Mouse (Mus musculus) embryonic facial prominence, embryonic 10.5 days (tissue): ENCODE measurements around the gene Antxr1. TPM values are rescaled to one million over a fixed set of nuclear protein-coding genes. Genes with fewer than 3 reads are reported as not detected.

Experiments
- DNase-seq: peaks from one replicate; pipeline ENCODE4 v3.0.0-alpha.2; 2017; ENCODE audit warnings: low spot score
- H3K27ac ChIP-seq: fragments of 300-500 bp; sonication (generic); replicated peaks from 2 replicates; pipeline ENCODE4 v1.5.1; 2016; ENCODE audit warnings: mild to moderate bottlenecking
- H3K27me3 ChIP-seq: fragments of 300-500 bp; sonication (generic); replicated peaks from 2 replicates; pipeline ENCODE4 v1.6.1; 2016; ENCODE audit warnings: low read depth, mild to moderate bottlenecking; ENCODE audit not compliant: poor library complexity, severe bottlenecking
- H3K36me3 ChIP-seq: fragments of 300-500 bp; sonication (generic); replicated peaks from 2 replicates; pipeline ENCODE4 v1.6.1; 2016; ENCODE audit warnings: mild to moderate bottlenecking, moderate library complexity
- H3K4me1 ChIP-seq: fragments of 300-500 bp; sonication (generic); 2 replicates; pipeline ENCODE4 v1.6.1; 2016
- H3K4me3 ChIP-seq: fragments of 300-500 bp; sonication (generic); 2 replicates; pipeline ENCODE4 v1.5.1; 2016; ENCODE audit warnings: mild to moderate bottlenecking, moderate library complexity
- H3K9me3 ChIP-seq: fragments of 300-500 bp; sonication (generic); 2 replicates; pipeline ENCODE4 v1.6.1; 2016; ENCODE audit warnings: mild to moderate bottlenecking
- WGBS: fragments of 180-500 bp; shearing (Covaris S2); methylation state at CpG from one replicate; pipeline ENCODE4 v1.1.7; 2016; 5-methylcytosine and 5-hydroxymethylcytosine counted together
- polyA plus RNA-seq: library from polyadenylated mRNA; unstranded; fragments of >200 nt; fragmentation: Nextera tagmentation; extraction: Ambion mirVana; gene quantifications from 2 replicates; pipeline ENCODE4 v1.2.1, GENCODE M21; 2016

Gene Antxr1
- polyA plus RNA-seq, 1 experiment from 2014 or later: 6.2 TPM

GRCm38 (mm10) chr6:87227940-87228339, 107.7 kb downstream of the Antxr1 start:
- Histone ChIP-seq H3K27me3 (no peaks in the 10 kb centered on the region), H3K9me3 (no peaks in the 10 kb centered on the region), H3K4me3 (no peak overlapping the region), H3K4me1 (peaks cover 9% of the 10 kb centered on the region), H3K27ac (no peak overlapping the region), H3K36me3 (peaks cover 24% of the 10 kb centered on the region; the same call in 1 of the 2 replicates)
- WGBS: 81% methylated on average over 10 of the region's 10 CpGs
- no peak for DNase-seq

- Histone ChIP-seq H3K36me3 (peaks cover 14% of the 10 kb centered on the region; the same call in 1 of the 2 replicates), H3K4me1 (peaks cover 9% of the 10 kb centered on the region), H3K4me3 (no peak overlapping the region), H3K27ac (no peak overlapping the region), H3K27me3 (no peaks in the 10 kb centered on the region), H3K9me3 (no peaks in the 10 kb centered on the region)
- WGBS: 78% methylated on average over 4 of the region's 4 CpGs
- no peak for DNase-seq
Observed at GRCm38 (mm10) chr6:87226315-87226714, 109.3 kb downstream of the Antxr1 start.

GRCm38 (mm10) chr6:87225286-87225685, 110.3 kb downstream of the Antxr1 start:
- Histone ChIP-seq H3K4me1 (peaks cover 9% of the 10 kb centered on the region), H3K27ac (peak overlapping the region; percentile 51), H3K36me3 (peaks cover 14% of the 10 kb centered on the region; the same call in 1 of the 2 replicates), H3K4me3 (no peak overlapping the region), H3K27me3 (no peaks in the 10 kb centered on the region), H3K9me3 (no peaks in the 10 kb centered on the region)
- no peak for DNase-seq
- WGBS: 96% methylated on average over 1 of the region's 1 CpGs

- Histone ChIP-seq H3K4me1 (peaks cover 9% of the 10 kb centered on the region), H3K27me3 (no peaks in the 10 kb centered on the region), H3K4me3 (no peak overlapping the region), H3K36me3 (no peaks in the 10 kb centered on the region), H3K9me3 (no peaks in the 10 kb centered on the region), H3K27ac (no peak overlapping the region)
- DNase-seq: no peak
- 78% methylated on average over 10 of the region's 10 CpGs for WGBS
Observed at GRCm38 (mm10) chr6:87222854-87223631, 112.6 kb downstream of the Antxr1 start.

GRCm38 (mm10) chr6:87219061-87219992, 116.3 kb downstream of the Antxr1 start:
- 79% methylated on average over 13 of the region's 13 CpGs for WGBS

GRCm38 (mm10) chr6:87216114-87216591, 119.5 kb downstream of the Antxr1 start:
- H3K27ac ChIP-seq: no peak overlapping the region
- H3K27me3 ChIP-seq: no peaks in the 10 kb centered on the region
- no peak overlapping the region for H3K4me3 ChIP-seq
- DNase-seq: no peak
- H3K9me3 ChIP-seq: peaks cover 3% of the 10 kb centered on the region; the same call in 1 of the 2 replicates
- peaks cover 16% of the 10 kb centered on the region for H3K4me1 ChIP-seq
- H3K36me3 ChIP-seq: peaks cover 51% of the 10 kb centered on the region
- 84% methylated on average over 2 of the region's 2 CpGs for WGBS

More at GRCm38 (mm10) chr6:87219061-87219992, 116.3 kb downstream of the Antxr1 start:
- Histone ChIP-seq H3K4me3 (no peak overlapping the region), H3K9me3 (no peaks in the 10 kb centered on the region), H3K4me1 (peaks cover 16% of the 10 kb centered on the region), H3K36me3 (peaks cover 27% of the 10 kb centered on the region), H3K27me3 (no peaks in the 10 kb centered on the region), H3K27ac (no peak overlapping the region)
- DNase-seq: no peak

- Histone ChIP-seq H3K27ac (no peak overlapping the region), H3K9me3 (peaks cover 3% of the 10 kb centered on the region; the same call in 1 of the 2 replicates)
- 85% methylated on average over 7 of the region's 7 CpGs for WGBS
Observed at GRCm38 (mm10) chr6:87213262-87213661, 122.4 kb downstream of the Antxr1 start.

GRCm38 (mm10) chr6:87211551-87211950, 124.1 kb downstream of the Antxr1 start:
- Histone ChIP-seq H3K27ac (no peak overlapping the region), H3K36me3 (peaks cover 54% of the 10 kb centered on the region), H3K4me3 (no peak overlapping the region), H3K9me3 (peaks cover 3% of the 10 kb centered on the region; the same call in 1 of the 2 replicates), H3K4me1 (peaks cover 16% of the 10 kb centered on the region), H3K27me3 (no peaks in the 10 kb centered on the region)
- DNase-seq: no peak
- WGBS: 83% methylated on average over 3 of the region's 3 CpGs

More at GRCm38 (mm10) chr6:87213262-87213661, 122.4 kb downstream of the Antxr1 start:
- Histone ChIP-seq H3K27me3 (no peaks in the 10 kb centered on the region), H3K4me3 (no peak overlapping the region), H3K4me1 (peaks cover 16% of the 10 kb centered on the region), H3K36me3 (peaks cover 59% of the 10 kb centered on the region)
- no peak for DNase-seq

GRCm38 (mm10) chr6:87207373-87207982, 128.1 kb downstream of the Antxr1 start:
- 78% methylated on average over 13 of the region's 13 CpGs for WGBS
- H3K27me3 ChIP-seq: no peaks in the 10 kb centered on the region
- H3K27ac ChIP-seq: no peak overlapping the region
- no peak for DNase-seq
- peaks cover 25% of the 10 kb centered on the region for H3K36me3 ChIP-seq
- H3K4me1 ChIP-seq: peaks cover 23% of the 10 kb centered on the region
- no peak overlapping the region for H3K4me3 ChIP-seq
- H3K9me3 ChIP-seq: peaks cover 3% of the 10 kb centered on the region; the same call in 1 of the 2 replicates

GRCm38 (mm10) chr6:87206790-87207189, 128.8 kb downstream of the Antxr1 start:
- WGBS: 90% methylated on average over 4 of the region's 4 CpGs
- peaks cover 22% of the 10 kb centered on the region for H3K36me3 ChIP-seq
- H3K4me3 ChIP-seq: no peak overlapping the region
- no peaks in the 10 kb centered on the region for H3K27me3 ChIP-seq
- peaks cover 30% of the 10 kb centered on the region for H3K4me1 ChIP-seq
- peaks cover 3% of the 10 kb centered on the region; the same call in 1 of the 2 replicates for H3K9me3 ChIP-seq
- H3K27ac ChIP-seq: no peak overlapping the region
- DNase-seq: no peak

GRCm38 (mm10) chr6:87203467-87203866, 132.2 kb downstream of the Antxr1 start:
- Histone ChIP-seq H3K4me3 (no peak overlapping the region), H3K36me3 (peaks cover 14% of the 10 kb centered on the region), H3K9me3 (no peaks in the 10 kb centered on the region), H3K27me3 (no peaks in the 10 kb centered on the region), H3K4me1 (peaks cover 30% of the 10 kb centered on the region), H3K27ac (no peak overlapping the region)
- 75% methylated on average over 4 of the region's 4 CpGs for WGBS
- DNase-seq: no peak

- WGBS: 82% methylated on average over 2 of the region's 2 CpGs
- no peak for DNase-seq
- H3K27me3 ChIP-seq: no peaks in the 10 kb centered on the region
- H3K27ac ChIP-seq: no peak overlapping the region
- peaks cover 30% of the 10 kb centered on the region for H3K4me1 ChIP-seq
- peaks cover 14% of the 10 kb centered on the region for H3K36me3 ChIP-seq
- H3K4me3 ChIP-seq: no peak overlapping the region
- no peaks in the 10 kb centered on the region for H3K9me3 ChIP-seq
Observed at GRCm38 (mm10) chr6:87203065-87203464, 132.6 kb downstream of the Antxr1 start.
